Mouse (Mus musculus): Measurements from ENCODE around the gene Impdh1.

DNA sequence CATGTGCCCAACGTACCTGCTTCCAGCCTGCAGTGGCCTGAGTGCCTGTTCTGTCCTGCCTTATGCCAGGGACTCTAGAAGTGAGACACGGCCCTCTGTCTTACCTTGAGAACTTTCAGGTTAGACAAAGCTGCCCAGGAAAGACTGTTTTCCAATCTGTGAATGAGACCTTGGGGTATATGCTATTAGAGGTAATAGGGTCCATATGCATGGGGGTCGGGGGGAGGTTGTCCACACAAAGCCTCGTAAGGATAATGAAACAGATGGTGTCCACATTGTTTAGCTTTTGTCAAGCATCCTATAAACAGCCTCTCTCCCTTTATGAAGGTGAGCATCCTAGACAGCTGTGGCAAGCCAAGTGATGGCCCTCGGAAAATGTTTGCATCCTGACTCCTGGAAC is 21.0 kb downstream of the Impdh1 start:
- TF ChIP-seq POLR2A (IDR thresholded peaks at IDR 0.05; ENCODE audit: insufficient read depth, low read depth, low read length): no peak
- no peak for TF ChIP-seq CTCF (IDR thresholded peaks at IDR 0.05)
